Mouse (Mus musculus): ENCODE measurements around the gene Gpr141. TPM values are rescaled to one million over a fixed set of nuclear protein-coding genes. Genes with fewer than 3 reads are reported as not detected.

The Gpr141 gene
- polyA plus RNA-seq, 1 experiment, result not detected

- 14% methylated on average over 5 of the region's 5 CpGs for WGBS
- Histone ChIP-seq H3K4me1 (ENCODE audit: control insufficient read depth, insufficient read depth, low read length) (no peaks in the 10 kb centered on the region), H3K27me3 (ENCODE audit: control insufficient read depth, insufficient read depth, low read length) (no peaks in the 10 kb centered on the region), H3K4me3 (replicated peaks; ENCODE audit: insufficient read depth, low read depth, low read length) (no peak overlapping the region), H3K27ac (ENCODE audit: insufficient read depth, low read length) (no peak overlapping the region)
- no peak for DNase-seq
- TF ChIP-seq CTCF (IDR thresholded peaks at IDR 0.05; ENCODE audit: borderline replicate concordance, insufficient read depth, low read depth, low read length), result no peak
- TF ChIP-seq POLR2A (IDR thresholded peaks at IDR 0.05; ENCODE audit: borderline replicate concordance, insufficient read depth, low read length), result no peak
Measured at GRCm38 (mm10) chr13:19718954-19719353, 105.1 kb downstream of the Gpr141 start.

DNA sequence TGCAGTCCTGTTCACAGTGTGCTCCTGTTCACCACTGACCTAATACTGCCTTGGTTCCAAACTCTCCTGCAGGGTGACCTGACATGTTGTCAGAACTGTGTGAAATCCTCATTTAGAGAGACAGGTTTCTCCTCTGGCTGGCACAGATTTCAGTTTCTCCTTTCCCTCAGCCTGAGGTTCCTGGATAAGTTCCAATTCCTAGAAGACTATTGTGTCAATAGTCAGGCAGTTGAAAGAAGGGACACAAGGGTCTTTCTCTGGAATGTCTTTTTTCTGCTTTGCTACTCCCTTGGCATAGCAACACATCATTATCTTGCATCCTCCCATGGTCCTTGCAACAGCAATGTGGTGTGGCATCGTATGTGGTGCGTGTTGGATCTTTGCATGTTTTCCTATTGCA, 106.9 kb downstream of the Gpr141 start:
- Histone ChIP-seq H3K4me1 (ENCODE audit: control insufficient read depth, insufficient read depth, low read length) (no peaks in the 10 kb centered on the region), H3K27me3 (ENCODE audit: control insufficient read depth, insufficient read depth, low read length) (no peaks in the 10 kb centered on the region), H3K4me3 (replicated peaks; ENCODE audit: insufficient read depth, low read depth, low read length) (no peak overlapping the region), H3K27ac (ENCODE audit: insufficient read depth, low read length) (no peak overlapping the region)
- 29% methylated on average over 2 of the region's 2 CpGs for WGBS
- no peak for DNase-seq
- TF ChIP-seq CTCF (IDR thresholded peaks at IDR 0.05; ENCODE audit: borderline replicate concordance, insufficient read depth, low read depth, low read length) (no peak), POLR2A (IDR thresholded peaks at IDR 0.05; ENCODE audit: borderline replicate concordance, insufficient read depth, low read length) (no peak)

DNA sequence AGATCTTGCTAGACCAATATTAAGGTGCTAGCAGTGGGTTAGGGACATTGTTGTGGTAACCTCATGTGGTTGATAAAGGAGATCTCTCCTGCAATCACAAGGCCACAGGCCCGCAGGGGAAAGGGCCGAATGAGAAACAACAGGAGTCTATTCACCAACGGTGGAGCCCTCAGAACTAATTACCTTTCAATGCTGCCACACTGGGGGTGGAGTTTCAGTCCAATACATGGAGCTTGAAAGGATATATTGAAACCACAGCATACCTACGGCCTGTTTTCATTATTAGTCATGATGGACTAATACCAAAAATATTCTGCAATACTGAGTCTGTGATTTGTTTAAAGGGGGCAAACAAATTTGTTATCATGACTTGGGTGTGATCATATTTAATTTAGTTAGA, 120.3 kb downstream of the Gpr141 start:
- Histone ChIP-seq H3K27ac (ENCODE audit: insufficient read depth, low read length) (no peak overlapping the region), H3K27me3 (ENCODE audit: control insufficient read depth, insufficient read depth, low read length) (no peaks in the 10 kb centered on the region), H3K4me1 (ENCODE audit: control insufficient read depth, insufficient read depth, low read length) (peaks cover 2% of the 10 kb centered on the region; the same call in 1 of the 2 replicates), H3K4me3 (replicated peaks; ENCODE audit: insufficient read depth, low read depth, low read length) (no peak overlapping the region)
- DNase-seq, result no peak
- 36% methylated on average over 4 of the region's 4 CpGs for WGBS
- TF ChIP-seq CTCF (IDR thresholded peaks at IDR 0.05; ENCODE audit: borderline replicate concordance, insufficient read depth, low read depth, low read length) (no peak), POLR2A (IDR thresholded peaks at IDR 0.05; ENCODE audit: borderline replicate concordance, insufficient read depth, low read length) (no peak)

GRCm38 (mm10) chr13:19701443-19702078, 122.5 kb downstream of the Gpr141 start:
- TF ChIP-seq CTCF (IDR thresholded peaks at IDR 0.05; ENCODE audit: borderline replicate concordance, insufficient read depth, low read depth, low read length), result no peak
- no peak for TF ChIP-seq POLR2A (IDR thresholded peaks at IDR 0.05; ENCODE audit: borderline replicate concordance, insufficient read depth, low read length)
- DNase-seq, result peak; percentile 30 to 58
- peaks cover 2% of the 10 kb centered on the region; the same call in 1 of the 2 replicates for H3K4me1 ChIP-seq (ENCODE audit: control insufficient read depth, insufficient read depth, low read length)
- peak overlapping the region; percentile 34 for H3K4me3 ChIP-seq (replicated peaks; ENCODE audit: insufficient read depth, low read depth, low read length)
- no peak overlapping the region for H3K27ac ChIP-seq (ENCODE audit: insufficient read depth, low read length)
- no peaks in the 10 kb centered on the region for H3K27me3 ChIP-seq (ENCODE audit: control insufficient read depth, insufficient read depth, low read length)
- 32% methylated on average over 11 of the region's 11 CpGs for WGBS

DNA sequence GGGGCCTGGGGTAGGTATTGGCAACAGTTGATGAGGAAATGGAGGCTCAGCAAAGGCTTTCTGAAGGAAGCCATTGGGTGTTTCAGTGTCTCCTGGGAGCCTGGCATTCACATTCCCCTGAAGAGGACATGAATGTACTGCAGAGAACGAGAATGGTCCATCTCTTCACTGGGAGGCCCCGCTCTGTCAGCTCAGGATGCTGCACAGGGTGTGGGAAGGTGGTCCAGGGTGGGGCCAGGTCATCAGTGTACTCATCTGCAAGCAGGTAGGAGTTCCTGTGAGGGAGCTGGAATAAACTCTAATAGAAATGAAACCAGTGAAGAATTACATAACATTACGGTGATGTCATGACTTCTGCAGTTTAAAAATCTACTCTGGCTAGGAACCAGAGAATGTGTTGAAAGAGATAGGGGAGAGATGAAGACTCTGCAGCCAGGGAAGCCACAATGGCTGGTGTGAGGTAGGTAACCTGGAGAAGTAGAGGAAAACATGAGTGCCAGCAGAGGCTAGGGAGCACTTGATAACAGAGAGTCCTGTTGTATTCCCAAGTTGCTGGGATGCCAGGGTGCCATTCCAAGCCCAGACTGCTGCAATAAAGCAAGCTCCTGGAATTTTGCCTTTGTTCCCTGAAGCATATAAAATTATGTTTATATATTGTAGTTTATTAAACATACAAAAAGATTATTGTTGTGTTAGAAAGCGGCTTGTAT, 123.2 kb downstream of the Gpr141 start:
- H3K27ac ChIP-seq (ENCODE audit: insufficient read depth, low read length), result no peak overlapping the region
- TF ChIP-seq POLR2A (IDR thresholded peaks at IDR 0.05; ENCODE audit: borderline replicate concordance, insufficient read depth, low read length) (no peak), CTCF (IDR thresholded peaks at IDR 0.05; ENCODE audit: borderline replicate concordance, insufficient read depth, low read depth, low read length) (no peak)
- H3K4me1 ChIP-seq (ENCODE audit: control insufficient read depth, insufficient read depth, low read length), result peaks cover 2% of the 10 kb centered on the region; the same call in 1 of the 2 replicates
- H3K4me3 ChIP-seq (replicated peaks; ENCODE audit: insufficient read depth, low read depth, low read length), result no peak overlapping the region
- DNase-seq, result no peak
- 79% methylated on average over 4 of the region's 4 CpGs for WGBS
- no peaks in the 10 kb centered on the region for H3K27me3 ChIP-seq (ENCODE audit: control insufficient read depth, insufficient read depth, low read length)

Other genes starting within 250 kb of the Gpr141 start
- 175 and 181 TPM in 2 replicates for gene Epdr1, start 204.3 kb downstream of the Gpr141 start, polyA plus RNA-seq (2012; rRNA removed)
- gene Sfrp4, start 201.2 kb downstream of the Gpr141 start, polyA plus RNA-seq (2012; rRNA removed), result 2.8 and 4.0 TPM in 2 replicates
- gene Nme8, start 126.5 kb downstream of the Gpr141 start, polyA plus RNA-seq (2012; rRNA removed), result not detected in 2 replicates

Data from cerebellum, adult 2 months (tissue).